Mouse (Mus musculus) monocyte, adult 2 months (primary cell): ENCODE measurements around the gene Gm28539.
"Not testable (repeated sequence)": the region's sequence is repeated elsewhere in the genome, so short reads cannot be mapped to it uniquely, and the experiment has no call there.

Experiments used
- DNase-seq, 2 experiments: peaks; one replicate each; pipeline ENCODE4 v3.0.0; 2022; ENCODE audit warnings: low spot score in 2 of 2, low read depth in 1 of 2

Gene Gm28539

GRCm38 (mm10) chr16:18952813-18953212, 116.4 kb downstream of the Gm28539 start:
- DNase-seq: no peak

- DNase-seq: no peak
Measured at GRCm38 (mm10) chr16:18955070-18955469, 118.7 kb downstream of the Gm28539 start.

- DNase-seq: no peak
Measured at GRCm38 (mm10) chr16:18963486-18963885, 127.1 kb downstream of the Gm28539 start.

GRCm38 (mm10) chr16:18969420-18970128, 133.2 kb downstream of the Gm28539 start:
- DNase-seq: no peak

GRCm38 (mm10) chr16:18970837-18971236, 134.5 kb downstream of the Gm28539 start:
- DNase-seq: no peak

- DNase-seq: not testable (repeated sequence)
Measured at GRCm38 (mm10) chr16:18975665-18976064, 139.3 kb downstream of the Gm28539 start.

GRCm38 (mm10) chr16:18976315-18976714, 139.9 kb downstream of the Gm28539 start:
- no peak for DNase-seq

- no peak for DNase-seq
Measured at GRCm38 (mm10) chr16:18986381-18986780, 150.0 kb downstream of the Gm28539 start.

- no peak for DNase-seq
Measured at GRCm38 (mm10) chr16:18986860-18987259, 150.5 kb downstream of the Gm28539 start.

- not testable (repeated sequence) for DNase-seq
Measured at GRCm38 (mm10) chr16:19002610-19003389, 166.4 kb downstream of the Gm28539 start.

GRCm38 (mm10) chr16:19003757-19004156, 167.4 kb downstream of the Gm28539 start:
- DNase-seq: no peak

- DNase-seq: no peak
Measured at GRCm38 (mm10) chr16:19005298-19005697, 168.9 kb downstream of the Gm28539 start.
